ENCODE assay signal across 8 mouse cellular contexts in the genomic region with DNA sequence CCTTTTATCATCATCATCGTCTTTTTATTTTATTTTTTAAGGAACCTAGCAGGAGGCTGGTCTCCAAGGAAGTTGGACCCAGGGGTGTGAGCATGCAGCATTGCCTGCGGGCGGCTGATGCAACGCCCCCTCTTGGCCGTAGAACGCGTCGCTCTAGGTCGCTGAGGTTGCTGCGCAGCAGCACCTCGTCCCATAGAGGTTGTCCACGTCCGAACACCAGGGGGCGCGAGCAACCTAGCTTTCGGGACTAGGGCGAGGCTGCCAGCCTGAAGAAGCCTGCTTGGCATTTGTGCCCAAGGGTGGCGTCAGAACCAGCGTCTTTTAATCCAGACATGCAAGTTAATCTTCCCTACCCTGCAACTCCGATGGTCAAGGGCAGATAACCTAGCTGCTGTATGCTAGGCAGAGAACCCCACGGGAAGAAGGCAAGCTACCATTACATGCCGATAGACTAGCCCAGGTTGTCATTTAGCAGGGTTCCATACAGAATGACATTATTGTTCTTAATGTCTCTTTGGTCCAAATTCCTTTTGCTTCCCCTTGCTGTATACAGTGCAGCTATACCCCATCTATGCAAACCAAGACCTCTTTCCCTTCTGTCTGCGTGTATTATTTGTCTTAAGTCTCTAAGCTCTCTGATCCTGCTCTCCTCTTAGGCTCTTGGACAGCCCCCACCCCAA. TPM values are rescaled to one million over a fixed set of nuclear protein-coding genes. Genes with fewer than 3 reads are reported as not detected.
A peak's percentile ranks its signal among the peaks of the same experiment; 100 is the strongest.
DNase-seq lines count a peak whose midpoint lies in the region; ATAC-seq and TF ChIP-seq lines count a peak whose summit lies in the region.

No protein-coding gene starts in this region.

- H3K27me3 ChIP-seq in forebrain, embryonic 15.5 days, result no peaks in the 10 kb centered on the region
- no peaks in the 10 kb centered on the region for H3K27me3 ChIP-seq in liver, postnatal 0 days (ENCODE audit: insufficient read depth, low read length)
- H3K27me3 ChIP-seq in neural tube, embryonic 13.5 days, result no peaks in the 10 kb centered on the region

- no peak for TF ChIP-seq EP300 in liver, postnatal 0 days (IDR thresholded peaks at IDR 0.05; ENCODE audit: low read depth)

- no peaks in the 10 kb centered on the region for H3K36me3 ChIP-seq in ES-E14 (ENCODE audit: control insufficient read depth, insufficient read depth, low read length, poor library complexity, severe bottlenecking)
- H3K36me3 ChIP-seq in forebrain, embryonic 15.5 days, result no peaks in the 10 kb centered on the region
- no peaks in the 10 kb centered on the region for H3K36me3 ChIP-seq in liver, postnatal 0 days (replicated peaks; ENCODE audit: insufficient read depth, low read length)
- H3K36me3 ChIP-seq in neural tube, embryonic 13.5 days, result no peaks in the 10 kb centered on the region

- H3K4me1 ChIP-seq in ES-E14 (ENCODE audit: control insufficient read depth in 2 of 2, insufficient read depth in 2 of 2, low read length in 2 of 2, poor library complexity in 1 of 2), result no peaks in the 10 kb centered on the region
- H3K4me1 ChIP-seq in forebrain, embryonic 15.5 days, result peaks cover 25% of the 10 kb centered on the region
- H3K4me1 ChIP-seq in liver, postnatal 0 days (ENCODE audit: insufficient read depth), result no peaks in the 10 kb centered on the region
- peaks cover 31% of the 10 kb centered on the region for H3K4me1 ChIP-seq in neural tube, embryonic 13.5 days (replicated peaks)

- in situ Hi-C loops in ES-E14 (cut with MboI; ENCODE audit: low sequenced_read_pairs in 2 of 2, unreplicated experiment in 2 of 2), result loop anchor here in 1 of 2 experiments (10.0 kb wide), 1 partner anchor 62 kb away; a partner anchor contains a TSS

- H3K4me2 ChIP-seq in forebrain, embryonic 15.5 days (replicated peaks), result peak overlapping the region; percentile 27
- no peak overlapping the region for H3K4me2 ChIP-seq in liver, postnatal 0 days (ENCODE audit: low read depth, low read length)
- peak overlapping the region; percentile 35 for H3K4me2 ChIP-seq in neural tube, embryonic 13.5 days

- TF ChIP-seq CTCF in liver, postnatal 0 days (IDR thresholded peaks at IDR 0.05; ENCODE audit: low read depth), result peak; percentile 97

- H3K9ac ChIP-seq in ES-E14 (ENCODE audit: insufficient read depth, low read depth, low read length, poor library complexity, severe bottlenecking), result no peak overlapping the region
- no peak overlapping the region for H3K9ac ChIP-seq in forebrain, embryonic 15.5 days (replicated peaks)
- H3K9ac ChIP-seq in liver, postnatal 0 days (replicated peaks), result no peak overlapping the region
- no peak overlapping the region; the same call in 1 of the 2 replicates for H3K9ac ChIP-seq in neural tube, embryonic 13.5 days

- no peak overlapping the region for H3K27ac ChIP-seq in ES-E14 (ENCODE audit: insufficient read depth, low read depth, low read length, poor library complexity, severe bottlenecking)
- H3K27ac ChIP-seq in forebrain, embryonic 15.5 days (replicated peaks), result no peak overlapping the region
- no peak overlapping the region for H3K27ac ChIP-seq in liver, postnatal 0 days (ENCODE audit: low read depth)
- H3K27ac ChIP-seq in neural tube, embryonic 13.5 days (replicated peaks), result 0 out of 2 replicates have a peak overlapping the region, but pooled peaks have one; percentile 33

- H3K4me3 ChIP-seq in ES-E14 (ENCODE audit: insufficient read depth in 1 of 2, low read depth in 1 of 2, low read length in 2 of 2, poor library complexity in 1 of 2, severe bottlenecking in 1 of 2), result no peak overlapping the region
- H3K4me3 ChIP-seq in forebrain, embryonic 15.5 days, result no peak overlapping the region; the same call in 1 of the 2 replicates
- no peak overlapping the region for H3K4me3 ChIP-seq in liver, postnatal 0 days (ENCODE audit: low read depth, low read length)
- 0 out of 2 replicates have a peak overlapping the region, but pooled peaks have one; percentile 6 for H3K4me3 ChIP-seq in neural tube, embryonic 13.5 days

- 12% methylated on average over 23 of the region's 23 CpGs for WGBS in forebrain, embryonic 15.5 days
- 7% methylated on average over 23 of the region's 23 CpGs for WGBS in large intestine, adult 2 months
- 11% methylated on average over 23 of the region's 23 CpGs for whole genome bisulfite sequencing in liver, postnatal 0 days (ENCODE audit: insufficient replicate concordance)
- 11% methylated on average over 23 of the region's 23 CpGs for WGBS in neural tube, embryonic 13.5 days

- ATAC-seq in forebrain, embryonic 15.5 days (replicated peaks), result peak; percentile 80
- peak; percentile 80 for ATAC-seq in liver, postnatal 0 days
- ATAC-seq in neural tube, embryonic 13.5 days (ENCODE audit: low read depth), result peak; percentile 72

- DNase-seq in ES-E14 (ENCODE audit: low read depth, low spot score), result peak; percentile 83
- DNase-seq in cerebellum, adult 11-12 months, result peak; percentile 82
- peak; percentile 92 to 96 for DNase-seq in heart, postnatal 14 days
- DNase-seq in large intestine, adult 2 months (ENCODE audit: low read depth, low spot score), result peak; percentile 78
- peak; percentile 90 for DNase-seq in liver, postnatal 0 days
- DNase-seq in telencephalon, adult 2 months (ENCODE audit: low read depth, low spot score), result peak; percentile 85

- intact Hi-C loops in heart, postnatal 14 days (cut with DNase I), result loop anchor here (1.0 to 5.0 kb wide), 4 partner anchors 66 to 281 kb away; no protein-coding TSS in a partner anchor

- H3K9me3 ChIP-seq in ES-E14 (ENCODE audit: control insufficient read depth, insufficient read depth, low read depth, low read length), result no peaks in the 10 kb centered on the region
- H3K9me3 ChIP-seq in forebrain, embryonic 15.5 days, result no peaks in the 10 kb centered on the region
- H3K9me3 ChIP-seq in liver, postnatal 0 days (ENCODE audit: low read length), result no peaks in the 10 kb centered on the region
- H3K9me3 ChIP-seq in neural tube, embryonic 13.5 days, result no peaks in the 10 kb centered on the region

TF ChIP-seq in ES-E14, 5 proteins besides CTCF, POLR2A, EP300 and RAD21:
- TF ChIP-seq CHD2 (IDR thresholded peaks at IDR 0.05; ENCODE audit: low read depth, low read length) (no peak), MAFK (IDR thresholded peaks at IDR 0.05; ENCODE audit: insufficient read depth, low read depth, low read length) (no peak), ZC3H11A (IDR thresholded peaks at IDR 0.05; ENCODE audit: borderline replicate concordance, low read depth, low read length) (peak; percentile 74; the same call in 1 of the 2 replicates), ZNF384 (IDR thresholded peaks at IDR 0.05; ENCODE audit: low read depth, low read length) (no peak), HCFC1 (IDR thresholded peaks at IDR 0.05; ENCODE audit: borderline replicate concordance, insufficient read depth, low read length) (no peak)

RNA-seq across cellular contexts. Expression of a gene that starts 31.1 kb away (rescaled TPM):
- 1.1 and 1.3 TPM in 2 replicates for total RNA-seq in ES-E14 (2012; rRNA removed)
- 0.61 and 0.76 TPM in 2 replicates for polyA plus RNA-seq in forebrain, embryonic 15.5 days (2015; fragmentation: Nextera tagmentation; extraction: Ambion mirVana)
- total RNA-seq in heart, postnatal 14 days (2021), result 1 to 10 TPM; 2.4 to 2.8 TPM
- 4.0 and 7.4 TPM in 2 replicates for polyA plus RNA-seq in large intestine, adult 2 months (2012; rRNA removed)
- 0.07 and 0.09 TPM in 2 replicates for polyA plus RNA-seq in liver, postnatal 0 days (2015; fragmentation: Nextera tagmentation; extraction: Ambion mirVana)
- polyA plus RNA-seq in neural tube, embryonic 13.5 days (2015; fragmentation: Nextera tagmentation; extraction: Ambion mirVana), result 0.47 and 0.80 TPM in 2 replicates
